Mouse (Mus musculus): Measurements from ENCODE around the gene Cfap65.

DNA sequence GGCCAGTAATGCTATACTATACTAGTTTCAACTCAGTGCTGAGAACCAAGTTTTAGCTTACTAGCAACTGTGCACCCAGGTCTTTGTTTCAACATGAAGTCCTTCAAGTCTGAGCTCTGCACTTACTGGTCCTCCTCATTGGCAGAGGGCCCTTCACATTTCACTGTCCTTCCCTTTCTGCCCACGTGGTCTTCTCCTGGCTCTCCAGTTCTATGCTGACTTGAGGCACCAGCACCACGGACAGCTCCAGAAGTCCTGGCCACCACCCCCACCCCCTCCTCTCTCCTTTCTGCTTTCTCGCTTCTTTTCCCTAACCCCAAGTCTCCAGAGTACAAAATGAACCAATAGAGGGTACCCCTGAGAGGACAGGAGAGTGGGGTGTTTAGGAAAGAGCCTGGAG is 4.4 kb upstream of the Cfap65 start:
- TF ChIP-seq EP300 (IDR thresholded peaks at IDR 0.05; ENCODE audit: low read depth): no peak
- TF ChIP-seq CTCF (IDR thresholded peaks at IDR 0.05; ENCODE audit: low read depth): no peak
